Mouse (Mus musculus): ENCODE results near the gene Esp22.
"Not testable (repeated sequence)": the region's sequence is repeated elsewhere in the genome, so short reads cannot be mapped to it uniquely, and the experiment has no call there.

Esp22 gene

DNA sequence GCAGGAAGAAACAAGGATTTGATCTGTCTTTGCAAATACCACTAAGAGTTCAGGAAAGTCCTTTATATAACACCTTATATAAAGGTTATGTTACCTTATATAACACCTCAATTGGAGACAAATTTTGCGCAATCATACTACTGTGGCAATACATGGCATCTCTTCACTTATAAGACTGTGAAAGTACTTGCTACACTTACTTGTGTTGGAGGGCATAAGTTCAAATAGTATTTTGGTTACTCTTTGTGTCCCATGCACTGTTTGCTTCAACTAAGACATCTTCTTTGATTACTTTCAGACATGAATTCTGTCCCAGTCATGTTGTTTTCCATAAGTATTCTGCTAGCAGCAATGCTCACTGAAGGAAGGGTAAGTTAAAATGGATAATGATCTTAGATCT, at the start of gene Esp22:
Gene Esp22, plus strand, starts transcription at position 301 of the 400 bp plus-strand sequence.
- no peak for DNase-seq

DNA sequence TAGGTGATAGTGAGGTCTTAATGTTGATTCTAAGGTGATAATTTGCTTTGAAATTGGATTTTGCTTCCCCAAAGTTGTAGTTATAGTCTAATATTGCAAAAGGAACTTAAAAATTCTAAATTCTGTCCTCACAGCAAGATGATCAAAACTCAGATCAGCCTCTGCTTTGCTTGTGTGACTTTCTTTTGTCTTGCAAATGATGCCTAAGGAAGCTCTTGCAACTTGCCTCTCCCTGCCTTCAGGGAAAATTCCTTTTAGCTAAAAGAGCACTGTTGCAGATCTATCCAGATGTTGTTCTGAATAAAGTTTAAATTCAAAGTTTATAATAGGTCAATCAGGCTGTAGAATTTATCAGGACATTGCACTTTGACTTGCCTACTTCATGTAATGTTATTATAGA, 31.5 kb upstream of the Esp22 start:
- no peak for DNase-seq

DNA sequence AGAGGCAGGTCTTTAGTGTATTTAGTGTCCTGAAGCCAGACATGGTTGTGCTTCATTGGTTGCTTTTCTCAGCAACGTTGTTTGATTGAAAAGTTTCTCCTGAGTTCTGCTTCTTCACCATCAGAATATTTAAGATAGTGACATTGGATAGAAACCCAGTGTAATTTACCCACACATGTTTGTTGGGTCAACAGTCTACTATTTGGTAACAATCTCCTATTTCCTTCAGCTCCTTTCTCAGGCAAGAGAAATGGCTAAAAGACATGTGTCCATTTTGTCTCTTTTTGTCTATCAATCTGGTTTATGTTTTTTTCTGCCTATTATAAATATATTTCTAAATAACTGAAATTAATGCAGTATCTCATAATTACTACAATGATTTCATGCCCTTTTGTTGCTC, 18.2 kb upstream of the Esp22 start, which contains the start of gene Esp23:
Gene Esp23, minus strand, starts transcription at position 101 of the 400 bp plus-strand sequence.
- no peak for DNase-seq

DNA sequence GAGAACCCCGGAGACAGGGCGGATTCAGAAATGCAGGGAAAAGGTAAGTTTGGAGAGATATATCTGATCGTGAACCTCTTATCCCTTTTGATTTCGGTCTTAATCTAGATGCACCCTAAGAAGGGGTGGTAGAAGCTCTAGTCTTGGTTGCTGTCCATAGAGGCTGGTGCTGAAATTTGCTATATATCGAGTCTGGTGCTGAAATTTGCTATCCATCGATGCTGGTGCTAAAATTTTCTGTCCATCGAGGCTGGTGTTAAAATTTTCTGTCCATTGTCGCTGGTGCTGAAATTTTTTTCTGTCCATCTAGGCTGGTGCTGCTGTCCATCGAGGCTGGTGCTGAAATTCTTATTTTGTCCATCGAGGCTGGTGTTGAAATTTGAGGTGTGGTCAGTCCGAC, 12.0 kb downstream of the Esp22 start:
- DNase-seq, result peak; percentile 1

DNA sequence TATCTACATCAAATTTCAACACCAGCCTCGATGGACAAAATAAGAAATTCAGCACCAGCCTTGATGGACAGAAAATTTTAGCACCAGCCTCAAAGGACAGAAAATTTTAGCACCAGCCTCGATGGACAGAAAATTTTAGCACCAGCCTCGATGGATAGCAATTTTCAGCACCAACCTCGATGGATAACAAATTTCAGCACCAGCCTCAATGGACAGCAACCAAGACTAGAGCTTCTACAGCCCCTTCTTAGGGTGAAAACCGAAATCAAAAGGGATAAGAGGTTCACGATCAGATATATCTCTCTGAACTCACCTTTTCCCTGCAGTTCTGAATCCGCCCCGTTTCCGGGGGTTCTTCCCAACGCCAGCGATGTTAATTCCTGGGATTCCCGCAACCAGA, 34.0 kb downstream of the Esp22 start:
- not testable (repeated sequence) for DNase-seq

All from retina, postnatal 1 day (tissue).